Mouse (Mus musculus) hindbrain, postnatal 0 days (tissue): ENCODE results near the gene Tmem174. TPM values are rescaled to one million over a fixed set of nuclear protein-coding genes. Genes with fewer than 3 reads are reported as not detected.
A peak's percentile ranks its signal among the peaks of the same experiment; 100 is the strongest.

Experiments
- ATAC-seq: fragments of 200-750 bp; cut with Nextera tagmentation; 2 replicates; pipeline ENCODE4 v1.8.0; 2017; ENCODE audit warnings: mild to moderate bottlenecking, moderate TSS enrichment, moderate library complexity
- DNase-seq: peaks from one replicate; pipeline ENCODE4 v3.0.0-alpha.2; 2015; ENCODE audit warnings: low spot score
- H3K27ac ChIP-seq: fragments of 300-500 bp; sonication (generic); 2 replicates; pipeline ENCODE4 v1.5.1; 2014; ENCODE audit warnings: mild to moderate bottlenecking
- H3K27me3 ChIP-seq: fragments of 300-500 bp; sonication (generic); 2 replicates; pipeline ENCODE4 v1.6.1; 2014; ENCODE audit warnings: low read length, mixed read lengths; ENCODE audit not compliant: insufficient read depth
- H3K36me3 ChIP-seq: fragments of 300-500 bp; sonication (generic); 2 replicates; pipeline ENCODE4 v1.6.1; 2014; ENCODE audit warnings: low read length, mixed read lengths; ENCODE audit not compliant: insufficient read depth
- H3K4me1 ChIP-seq: fragments of 300-500 bp; sonication (generic); 2 replicates; pipeline ENCODE4 v1.6.1; 2014; ENCODE audit warnings: antibody characterized with exemption, low read length, mixed read lengths; ENCODE audit not compliant: insufficient read depth
- H3K4me2 ChIP-seq: fragments of 300-500 bp; sonication (generic); 2 replicates; pipeline ENCODE4 v1.6.1; 2014; ENCODE audit warnings: low read depth, mild to moderate bottlenecking, low read length, moderate library complexity, mixed read lengths
- H3K4me3 ChIP-seq: fragments of 300-500 bp; sonication (generic); 2 replicates; pipeline ENCODE4 v1.5.1; 2014; ENCODE audit warnings: low read length
- H3K9ac ChIP-seq: fragments of 300-500 bp; sonication (generic); replicated peaks from 2 replicates; pipeline ENCODE4 v1.6.1; 2014; ENCODE audit warnings: mild to moderate bottlenecking, low read length, moderate library complexity, mixed read lengths
- H3K9me3 ChIP-seq: fragments of 300-500 bp; sonication (generic); 2 replicates; pipeline ENCODE4 v1.6.1; 2016; ENCODE audit warnings: low read length, mixed read lengths
- CTCF ChIP-seq: IDR thresholded peaks from 2 replicates; pipeline ENCODE4 v1.5.1; 2016; ENCODE audit warnings: antibody characterized with exemption, control low read depth, low read depth
- WGBS: fragments of 180-500 bp; shearing (Covaris S2); extraction: QIAGEN DNeasy Blood & Tissue Kit; methylation state at CpG from one replicate; pipeline ENCODE4 v1.1.7; 2014; 5-methylcytosine and 5-hydroxymethylcytosine counted together
- polyA plus RNA-seq: library from polyadenylated mRNA; unstranded; fragments of >200 nt; fragmentation: Nextera tagmentation; extraction: Ambion mirVana; gene quantifications from 2 replicates; pipeline ENCODE4 v1.2.1, GENCODE M21; 2015
- total RNA-seq: library from RNA; depleted of rRNA; stranded (reverse); fragments of >200 nt; gene quantifications from 2 replicates; pipeline ENCODE4 v1.2.3, GENCODE M21; 2014

Gene Tmem174
- total and polyA plus RNA-seq, 2 experiments from 2014 or later: 0.10 TPM; not detected in 1

- DNase-seq (peak; percentile 27), ATAC-seq (no peak)
- Histone ChIP-seq H3K27ac (no peak overlapping the region), H3K9me3 (0 out of 2 replicates have a peak, but pooled peaks cover 5% of the 10 kb centered on the region), H3K36me3 (no peaks in the 10 kb centered on the region), H3K27me3 (no peaks in the 10 kb centered on the region), H3K9ac (no peak overlapping the region), H3K4me2 (no peak overlapping the region), H3K4me1 (no peaks in the 10 kb centered on the region), H3K4me3 (no peak overlapping the region)
- WGBS: 60% methylated on average over 9 of the region's 9 CpGs
- TF ChIP-seq CTCF: peak; percentile 21; the same call in 1 of the 2 replicates
These were observed 29.2 kb downstream of the Tmem174 start for GRCm38 (mm10) chr13:98607885-98608477.

- no peak for TF ChIP-seq CTCF
- no peak; the same call in 1 of the 2 replicates for ATAC-seq
- DNase-seq: no peak
- Histone ChIP-seq H3K9ac (no peak overlapping the region), H3K27ac (no peak overlapping the region), H3K4me1 (no peaks in the 10 kb centered on the region), H3K9me3 (0 out of 2 replicates have a peak, but pooled peaks cover 5% of the 10 kb centered on the region), H3K4me3 (no peak overlapping the region), H3K4me2 (no peak overlapping the region), H3K27me3 (no peaks in the 10 kb centered on the region), H3K36me3 (no peaks in the 10 kb centered on the region)
- WGBS: 69% methylated on average over 11 of the region's 11 CpGs
These were observed 33.4 kb downstream of the Tmem174 start for GRCm38 (mm10) chr13:98603799-98604198.

DNA sequence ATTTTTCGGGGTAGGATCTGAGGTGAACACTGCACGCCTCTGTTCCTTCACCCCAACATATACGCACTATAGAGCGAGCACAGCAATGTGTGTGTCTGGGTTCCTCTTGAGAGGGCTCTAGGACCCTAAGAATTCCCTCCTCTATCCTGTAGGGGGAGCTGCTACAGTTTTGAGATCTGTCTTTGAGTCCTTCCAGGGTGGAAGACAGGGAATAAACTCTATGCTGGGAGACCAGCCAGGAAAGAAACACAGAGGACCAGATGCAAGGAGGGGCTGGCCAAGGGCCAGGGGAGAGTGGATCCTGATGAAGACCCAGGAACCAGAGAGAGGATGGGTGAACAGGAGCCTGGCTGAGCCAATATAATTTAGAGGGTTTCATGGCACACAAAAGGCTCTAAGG lies 40.5 kb downstream of the Tmem174 start:
- no peaks in the 10 kb centered on the region for H3K27me3 ChIP-seq
- WGBS: 93% methylated on average over 4 of the region's 4 CpGs
- H3K9me3 ChIP-seq: no peaks in the 10 kb centered on the region
- H3K27ac ChIP-seq: no peak overlapping the region
- DNase-seq (peak; percentile 39), ATAC-seq (0 out of 2 replicates have a peak, but pooled peaks have one; percentile 18)
- H3K4me2 ChIP-seq: no peak overlapping the region
- H3K36me3 ChIP-seq: no peaks in the 10 kb centered on the region
- TF ChIP-seq CTCF: peak; percentile 57
- H3K4me3 ChIP-seq: no peak overlapping the region
- no peak overlapping the region for H3K9ac ChIP-seq
- H3K4me1 ChIP-seq: no peaks in the 10 kb centered on the region

DNA sequence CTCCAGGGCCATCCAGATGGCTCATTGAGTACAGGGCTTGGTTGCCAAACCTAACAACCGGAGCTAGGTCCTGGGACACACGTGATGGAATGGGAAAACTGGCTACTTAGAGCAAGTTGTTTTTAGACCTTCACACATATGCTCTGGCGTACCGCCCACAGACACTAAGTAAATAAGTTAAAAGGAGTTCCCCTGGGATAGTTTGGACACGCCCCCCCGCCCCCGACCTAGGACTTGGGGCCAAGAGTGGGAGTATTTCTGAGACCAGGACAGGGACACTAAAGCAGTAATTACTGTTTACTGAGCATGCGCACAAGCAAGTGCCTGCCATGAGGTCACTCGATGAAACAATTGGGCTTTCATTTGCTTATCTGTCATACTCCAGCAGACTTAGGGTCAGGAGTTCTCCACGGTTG lies 42.5 kb downstream of the Tmem174 start:
- Histone ChIP-seq H3K27ac (no peak overlapping the region), H3K4me2 (no peak overlapping the region), H3K27me3 (no peaks in the 10 kb centered on the region), H3K36me3 (no peaks in the 10 kb centered on the region), H3K9ac (no peak overlapping the region), H3K4me3 (no peak overlapping the region), H3K9me3 (no peaks in the 10 kb centered on the region), H3K4me1 (no peaks in the 10 kb centered on the region)
- WGBS: 57% methylated on average over 10 of the region's 10 CpGs
- no peak for TF ChIP-seq CTCF
- no peak for ATAC-seq
- DNase-seq: no peak

DNA sequence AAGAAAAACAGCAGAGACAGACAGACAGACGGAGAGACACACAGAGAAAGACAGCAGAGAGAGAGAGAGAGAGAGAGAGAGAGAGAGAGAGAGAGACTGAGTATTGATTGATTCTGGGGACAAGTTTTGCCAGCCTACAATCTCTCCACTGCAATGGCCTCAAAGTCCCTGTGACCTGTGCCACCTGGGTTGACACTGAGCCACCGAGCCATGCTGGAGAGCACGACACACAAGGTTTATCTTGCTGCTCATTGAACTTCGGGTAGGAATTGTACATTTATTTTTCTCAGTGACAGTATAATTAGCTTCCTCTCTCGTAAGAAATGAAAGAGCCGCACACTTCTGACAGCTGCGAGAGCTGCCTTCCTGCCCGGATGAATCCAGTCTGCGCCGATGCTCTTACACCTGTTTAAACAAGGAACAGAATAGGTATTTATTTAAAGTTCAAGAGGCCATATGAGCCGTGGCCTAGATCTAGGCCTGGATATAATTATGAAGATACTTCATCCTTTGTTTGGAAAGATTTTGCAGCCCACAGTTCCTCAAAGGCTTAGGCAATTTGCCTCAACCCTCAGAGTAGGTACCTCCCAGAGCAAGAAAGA lies 43.2 kb downstream of the Tmem174 start:
- H3K27me3 ChIP-seq: no peaks in the 10 kb centered on the region
- no peak overlapping the region for H3K9ac ChIP-seq
- no peaks in the 10 kb centered on the region for H3K9me3 ChIP-seq
- no peak overlapping the region for H3K4me3 ChIP-seq
- no peak overlapping the region for H3K27ac ChIP-seq
- H3K4me1 ChIP-seq: no peaks in the 10 kb centered on the region
- DNase-seq: no peak
- no peak for TF ChIP-seq CTCF
- ATAC-seq: no peak
- 76% methylated on average over 11 of the region's 11 CpGs for WGBS
- H3K4me2 ChIP-seq: no peak overlapping the region
- no peaks in the 10 kb centered on the region for H3K36me3 ChIP-seq

DNA sequence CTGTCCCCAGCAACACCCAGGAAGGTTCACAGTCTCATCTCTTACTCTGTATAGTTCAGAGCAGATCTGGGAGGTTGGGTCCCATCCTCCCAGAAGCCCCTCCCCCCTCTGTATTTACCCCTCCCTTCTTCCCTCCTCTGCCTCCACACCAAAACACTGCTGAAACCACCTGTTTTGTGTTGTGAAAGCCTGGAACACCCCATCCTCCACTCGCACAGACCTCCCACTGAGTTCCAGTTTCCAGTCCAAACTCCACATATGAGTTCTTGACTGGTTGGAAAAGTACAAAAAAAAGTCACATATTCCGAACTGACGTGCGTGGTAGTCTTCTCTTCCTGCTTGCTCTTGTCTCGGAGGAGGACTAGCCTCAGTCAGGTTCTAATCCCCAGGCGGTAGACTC lies 45.8 kb downstream of the Tmem174 start:
- H3K4me1 ChIP-seq: no peaks in the 10 kb centered on the region
- peaks cover 12% of the 10 kb centered on the region; the same call in 1 of the 2 replicates for H3K27me3 ChIP-seq
- H3K27ac ChIP-seq: no peak overlapping the region
- H3K36me3 ChIP-seq: no peaks in the 10 kb centered on the region
- H3K4me2 ChIP-seq: no peak overlapping the region
- TF ChIP-seq CTCF: no peak
- H3K9me3 ChIP-seq: no peaks in the 10 kb centered on the region
- no peak overlapping the region for H3K4me3 ChIP-seq
- H3K9ac ChIP-seq: no peak overlapping the region
- no peak for DNase-seq
- no peak for ATAC-seq
- 69% methylated on average over 6 of the region's 6 CpGs for WGBS
